Mouse (Mus musculus) MEL (cell line): ENCODE results near the gene Ccm2.

Experiments
- CTCF ChIP-seq, 3 experiments: IDR thresholded peaks in 2 of 3; conservative IDR thresholded peaks in 1 of 3; 2 replicates each; pipeline ENCODE4 v1.5.1; 2011 to 2012; ENCODE audit warnings: low read length in 3 of 3, low read depth in 2 of 3, mild to moderate bottlenecking in 2 of 3, improper control_type of control experiment in 1 of 3, inconsistent platforms in 1 of 3, mixed read lengths in 1 of 3, moderate library complexity in 1 of 3; ENCODE audit not compliant: control insufficient read depth in 1 of 3, insufficient read depth in 1 of 3, poor library complexity in 1 of 3, severe bottlenecking in 1 of 3
- POLR2A ChIP-seq, 2 experiments: IDR thresholded peaks; 2 replicates each; pipeline ENCODE4 v1.6.1; 2011 to 2012; ENCODE audit warnings: low read length in 2 of 2, mild to moderate bottlenecking in 2 of 2, control low read depth in 1 of 2, improper control_type of control experiment in 1 of 2, low read depth in 1 of 2, moderate library complexity in 1 of 2; ENCODE audit not compliant: control insufficient read depth in 1 of 2, insufficient read depth in 1 of 2, poor library complexity in 1 of 2
- POLR2AphosphoS5 ChIP-seq: IDR thresholded peaks from 2 replicates; pipeline ENCODE4 v1.6.1; 2012; ENCODE audit warnings: low read depth, borderline replicate concordance, mild to moderate bottlenecking, inconsistent platforms, low read length, moderate library complexity, mixed read lengths
- SMC3 ChIP-seq: IDR thresholded peaks from 2 replicates; pipeline ENCODE4 v1.6.1; 2011; ENCODE audit warnings: low read depth, low read length, improper control_type of control experiment

DNA sequence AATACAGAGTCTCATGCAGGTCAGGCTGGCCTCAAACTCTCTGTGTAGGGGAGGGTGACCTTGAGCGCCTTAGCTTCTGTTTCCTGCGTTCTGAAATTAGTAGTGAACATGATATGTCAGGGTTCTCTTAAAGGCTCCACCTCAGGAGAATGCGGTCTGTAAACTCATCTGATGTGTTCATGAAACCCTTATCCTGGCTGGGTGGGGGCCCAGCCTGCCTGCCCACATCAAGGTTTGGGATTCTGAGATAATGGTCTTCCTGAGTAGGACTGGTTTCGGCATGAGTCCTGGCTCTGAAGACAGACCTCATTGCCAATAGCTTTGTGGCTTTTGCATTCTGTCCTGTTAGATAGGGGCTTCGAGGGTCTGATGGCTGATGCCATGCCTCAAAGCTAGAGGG lies 48.7 kb downstream of the Ccm2 start:
- TF ChIP-seq POLR2AphosphoS5 (no peak), SMC3 (no peak), CTCF (IDR thresholded peaks at IDR 0.05 in 2 of 3, conservative IDR thresholded peaks at IDR 0.05 in 1 of 3; ENCODE audit: control insufficient read depth in 1 of 3, insufficient read depth in 1 of 3, low read depth in 2 of 3, low read length in 3 of 3, poor library complexity in 1 of 3, severe bottlenecking in 1 of 3) (no peak), POLR2A (IDR thresholded peaks at IDR 0.05; ENCODE audit: control insufficient read depth in 1 of 2, insufficient read depth in 1 of 2, low read depth in 1 of 2, low read length in 2 of 2, poor library complexity in 1 of 2) (no peak)
